Mouse (Mus musculus) cerebellum, adult 2 months (tissue): ENCODE data around the gene Oma1. TPM values are rescaled to one million over a fixed set of nuclear protein-coding genes. Genes with fewer than 3 reads are reported as not detected.

ENCODE experiments used
- DNase-seq, 2 experiments: peaks; one replicate each; pipeline ENCODE4 v3.0.0; 2021
- H3K27ac ChIP-seq: fragments of 200-500 bp; 2 replicates; pipeline ENCODE4 v1.5.1; 2012; ENCODE audit warnings: low read length, control low read depth, inconsistent platforms; ENCODE audit not compliant: insufficient read depth
- H3K27me3 ChIP-seq: fragments of 200-500 bp; 2 replicates; pipeline ENCODE4 v1.6.1; 2012; ENCODE audit warnings: inconsistent platforms, mild to moderate bottlenecking, low read length, moderate library complexity; ENCODE audit not compliant: control insufficient read depth, insufficient read depth
- H3K4me1 ChIP-seq: fragments of 200-500 bp; 2 replicates; pipeline ENCODE4 v1.6.1; 2011; ENCODE audit warnings: low read length; ENCODE audit not compliant: control insufficient read depth, insufficient read depth
- H3K4me3 ChIP-seq: fragments of 200-500 bp; replicated peaks from 2 replicates; pipeline ENCODE3; 2011; ENCODE audit warnings: mild to moderate bottlenecking, low read depth, low read length, control low read depth; ENCODE audit not compliant: insufficient read depth
- CTCF ChIP-seq: fragments of 200-500 bp; IDR thresholded peaks from 2 replicates; pipeline ENCODE4 v1.5.1; 2011; ENCODE audit warnings: low read depth, mild to moderate bottlenecking, control low read depth, low read length, moderate library complexity, borderline replicate concordance; ENCODE audit not compliant: insufficient read depth
- POLR2A ChIP-seq: fragments of 200-500 bp; IDR thresholded peaks from 2 replicates; pipeline ENCODE4 v1.6.1; 2011; ENCODE audit warnings: low read length, control low read depth, borderline replicate concordance; ENCODE audit not compliant: insufficient read depth
- WGBS: fragments of 180-500 bp; shearing (Covaris S2); methylation state at CpG from one replicate; pipeline ENCODE4 v1.1.7; 2018; 5-methylcytosine and 5-hydroxymethylcytosine counted together
- polyA plus RNA-seq: library from polyadenylated mRNA; depleted of rRNA; stranded (reverse); fragments of >200 nt; gene quantifications from 2 replicates; pipeline ENCODE4 v1.2.3, GENCODE M21; 2012

The Oma1 gene
- polyA plus RNA-seq, 1 experiment: 9.6 TPM

- Histone ChIP-seq H3K4me3 (no peak overlapping the region), H3K4me1 (peaks cover 9% of the 10 kb centered on the region), H3K27ac (no peak overlapping the region), H3K27me3 (no peaks in the 10 kb centered on the region)
- TF ChIP-seq CTCF (no peak), POLR2A (no peak)
- WGBS: 37% methylated on average over 10 of the region's 10 CpGs
- no peak for DNase-seq
These were observed 14.3 kb upstream of the Oma1 start for GRCm38 (mm10) chr4:103299342-103299741.

DNA sequence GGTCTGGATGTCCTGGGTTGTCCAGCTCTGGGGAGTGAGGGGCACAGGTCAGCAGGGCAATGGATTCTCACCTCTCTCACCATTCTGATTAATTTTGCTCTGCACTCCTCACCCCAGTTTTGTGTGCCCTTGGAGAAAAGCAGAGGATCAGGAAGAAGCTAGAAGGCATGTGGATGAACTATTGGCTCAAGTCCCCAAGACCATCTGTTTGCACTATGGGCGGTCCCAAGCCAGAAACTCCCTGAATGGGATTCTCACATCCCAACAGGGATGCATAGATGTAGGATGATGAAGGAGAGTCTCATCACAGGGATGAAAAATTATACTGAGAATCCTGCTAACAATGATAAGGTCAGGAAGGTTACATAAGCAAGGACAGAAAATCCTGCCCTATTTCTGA lies 9.8 kb upstream of the Oma1 start:
- TF ChIP-seq CTCF (no peak), POLR2A (no peak)
- H3K4me1 ChIP-seq: peaks cover 10% of the 10 kb centered on the region
- H3K27ac ChIP-seq: 0 out of 2 replicates have a peak overlapping the region, but pooled peaks have one; percentile 36
- DNase-seq: peak; percentile 79 to 82
- H3K4me3 ChIP-seq: no peak overlapping the region
- H3K27me3 ChIP-seq: no peaks in the 10 kb centered on the region
- WGBS: 13% methylated on average over 1 of the region's 1 CpGs

- no peak overlapping the region for H3K27ac ChIP-seq
- 33% methylated on average over 3 of the region's 3 CpGs for WGBS
- H3K4me1 ChIP-seq: 0 out of 2 replicates have a peak, but pooled peaks cover 2% of the 10 kb centered on the region
- DNase-seq: no peak
- no peaks in the 10 kb centered on the region for H3K27me3 ChIP-seq
- TF ChIP-seq CTCF (no peak), POLR2A (no peak)
- no peak overlapping the region for H3K4me3 ChIP-seq
These were observed 906 bp downstream of the Oma1 start for GRCm38 (mm10) chr4:103314526-103314910.

DNA sequence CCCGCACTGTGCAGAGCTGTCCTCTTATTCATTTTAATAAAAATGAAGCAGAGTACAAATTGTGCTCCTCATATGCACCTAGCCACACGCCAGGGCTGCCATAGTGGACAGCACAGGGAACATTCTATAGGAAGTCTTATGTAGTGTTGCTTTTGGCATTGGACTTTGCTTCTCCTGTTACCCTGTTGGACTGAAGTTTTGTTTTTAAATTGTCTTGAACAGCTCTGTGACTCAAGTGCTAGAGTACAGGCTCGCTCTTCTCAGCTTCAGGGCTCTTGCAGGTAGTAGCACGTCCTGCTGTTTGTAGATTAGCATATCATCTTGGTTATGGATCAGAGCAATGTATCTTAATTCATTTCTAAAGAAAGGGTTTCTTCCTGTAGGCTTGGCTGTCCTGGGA lies 2.2 kb downstream of the Oma1 start:
- no peak for DNase-seq
- WGBS: 99% methylated on average over 4 of the region's 4 CpGs
- Histone ChIP-seq H3K4me3 (no peak overlapping the region), H3K27ac (no peak overlapping the region), H3K27me3 (no peaks in the 10 kb centered on the region), H3K4me1 (0 out of 2 replicates have a peak, but pooled peaks cover 2% of the 10 kb centered on the region)
- TF ChIP-seq CTCF: no peak
- TF ChIP-seq POLR2A: no peak

DNA sequence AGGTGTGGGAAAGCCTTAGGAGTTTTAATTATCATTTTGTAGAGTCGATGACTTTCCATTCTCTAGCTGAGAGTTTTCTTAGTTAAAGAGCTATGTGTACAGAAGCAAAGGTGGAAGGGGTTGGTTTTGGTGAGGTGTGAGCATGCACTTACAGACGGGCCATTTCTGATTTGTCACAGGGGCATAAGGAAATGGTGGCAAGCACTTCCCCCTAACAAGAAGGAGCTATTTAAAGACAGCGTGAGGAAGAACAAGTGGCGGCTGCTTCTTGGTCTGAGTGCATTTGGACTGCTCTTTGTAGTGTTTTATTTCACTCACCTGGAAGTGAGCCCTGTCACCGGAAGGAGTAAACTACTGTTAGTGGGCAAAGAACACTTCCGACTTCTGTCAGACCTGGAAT lies 7.8 kb downstream of the Oma1 start:
- H3K4me3 ChIP-seq: no peak overlapping the region
- 84% methylated on average over 6 of the region's 6 CpGs for WGBS
- no peaks in the 10 kb centered on the region for H3K4me1 ChIP-seq
- no peak overlapping the region for H3K27ac ChIP-seq
- H3K27me3 ChIP-seq: no peaks in the 10 kb centered on the region
- TF ChIP-seq POLR2A (no peak), CTCF (no peak)
- no peak for DNase-seq

- Histone ChIP-seq H3K27ac (no peak overlapping the region), H3K27me3 (no peaks in the 10 kb centered on the region), H3K4me3 (no peak overlapping the region), H3K4me1 (no peaks in the 10 kb centered on the region)
- DNase-seq: no peak
- WGBS: 48% methylated on average over 17 of the region's 17 CpGs
- no peak for TF ChIP-seq CTCF
- TF ChIP-seq POLR2A: no peak
These were observed 11.3 kb downstream of the Oma1 start for GRCm38 (mm10) chr4:103324688-103325451.

- no peak for TF ChIP-seq CTCF
- TF ChIP-seq POLR2A: no peak
- Histone ChIP-seq H3K4me1 (no peaks in the 10 kb centered on the region), H3K27ac (no peak overlapping the region), H3K27me3 (no peaks in the 10 kb centered on the region), H3K4me3 (no peak overlapping the region)
- WGBS: 61% methylated on average over 3 of the region's 3 CpGs
- no peak for DNase-seq
These were observed 13.4 kb downstream of the Oma1 start for GRCm38 (mm10) chr4:103326994-103327393.

DNA sequence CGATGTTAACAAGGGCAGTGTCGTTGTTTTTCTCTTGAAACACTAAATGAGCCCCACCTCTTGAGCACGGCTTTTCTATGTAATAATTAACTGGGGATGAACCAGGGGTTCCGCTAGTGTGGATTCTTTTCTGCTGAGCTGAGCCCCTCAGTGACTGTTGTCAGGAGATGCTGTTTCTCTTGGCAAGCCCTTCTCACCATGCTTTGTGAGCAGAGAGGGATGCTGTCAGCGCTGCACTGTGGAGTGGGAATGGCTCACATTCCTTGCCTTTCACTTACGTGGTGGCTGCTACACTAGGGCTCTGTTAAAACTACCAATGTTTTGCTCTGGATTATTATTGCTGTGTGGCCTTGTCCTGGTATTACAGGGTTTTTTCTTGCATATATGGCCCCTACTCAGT lies 15.7 kb downstream of the Oma1 start:
- 50% methylated on average over 6 of the region's 6 CpGs for WGBS
- Histone ChIP-seq H3K4me3 (no peak overlapping the region), H3K27me3 (no peaks in the 10 kb centered on the region), H3K4me1 (no peaks in the 10 kb centered on the region), H3K27ac (no peak overlapping the region)
- TF ChIP-seq CTCF (no peak), POLR2A (no peak)
- DNase-seq: no peak

- no peaks in the 10 kb centered on the region for H3K4me1 ChIP-seq
- no peak for TF ChIP-seq CTCF
- TF ChIP-seq POLR2A: no peak
- no peak overlapping the region for H3K27ac ChIP-seq
- no peaks in the 10 kb centered on the region for H3K27me3 ChIP-seq
- 93% methylated on average over 5 of the region's 5 CpGs for WGBS
- H3K4me3 ChIP-seq: no peak overlapping the region
- no peak for DNase-seq
These were observed 21.5 kb downstream of the Oma1 start for GRCm38 (mm10) chr4:103335134-103335533.
